Mouse (Mus musculus) forebrain, embryonic 11.5 days (tissue): ENCODE data around the gene Iqcf1. TPM values are rescaled to one million over a fixed set of nuclear protein-coding genes. Genes with fewer than 3 reads are reported as not detected.

Source experiments
- polyA plus RNA-seq: library from polyadenylated mRNA; unstranded; fragments of >200 nt; fragmentation: Nextera tagmentation; extraction: Ambion mirVana; gene quantifications from 2 replicates; pipeline ENCODE4 v1.2.1, GENCODE M21; 2014

The Iqcf1 gene
- polyA plus RNA-seq, 1 experiment from 2014 or later = not detected

Other genes with a start within 250 kb of the Iqcf1 start
- gene Poc1a, start 218.9 kb upstream of the Iqcf1 start, polyA plus RNA-seq = 32.5 and 34.9 TPM in 2 replicates
- 26.8 and 27.6 TPM in 2 replicates for gene Dusp7, start 131.3 kb upstream of the Iqcf1 start, polyA plus RNA-seq
- gene Rpl29, start 70.5 kb upstream of the Iqcf1 start, polyA plus RNA-seq = 879 and 889 TPM in 2 replicates
- gene Acy1, start 61.6 kb upstream of the Iqcf1 start, polyA plus RNA-seq = 39.5 and 43.4 TPM in 2 replicates
- gene Abhd14b, start 52.5 kb upstream of the Iqcf1 start, polyA plus RNA-seq = 4.6 and 4.7 TPM in 2 replicates
- gene Abhd14a, start 52.3 kb upstream of the Iqcf1 start, polyA plus RNA-seq = 38.3 and 41.0 TPM in 2 replicates
- gene Pcbp4, start 46.7 kb upstream of the Iqcf1 start, polyA plus RNA-seq = 300 and 309 TPM in 2 replicates
- 0.19 and 0.71 TPM in 2 replicates for gene Gpr62, start 34.0 kb upstream of the Iqcf1 start, polyA plus RNA-seq
- 56.5 and 63.7 TPM in 2 replicates for gene Rrp9, start 24.0 kb upstream of the Iqcf1 start, polyA plus RNA-seq
- 1.2 TPM in 2 replicates for gene Parp3, start 23.0 kb upstream of the Iqcf1 start, polyA plus RNA-seq
- gene Iqcf5, start 14.6 kb downstream of the Iqcf1 start, polyA plus RNA-seq = not detected in 2 replicates
- gene Iqcf3, start 61.7 kb downstream of the Iqcf1 start, polyA plus RNA-seq = not detected in 2 replicates
- gene Iqcf4, start 71.0 kb downstream of the Iqcf1 start, polyA plus RNA-seq = not detected in 2 replicates
- not detected in 2 replicates for gene Iqcf6, start 126.6 kb downstream of the Iqcf1 start, polyA plus RNA-seq
- 3.3 TPM in 2 replicates for gene Grm2, start 156.1 kb downstream of the Iqcf1 start, polyA plus RNA-seq
- gene Tex264, start 186.0 kb downstream of the Iqcf1 start, polyA plus RNA-seq = 29.2 and 31.9 TPM in 2 replicates